Mouse (Mus musculus): ENCODE measurements around the gene Tm4sf20. TPM values are rescaled to one million over a fixed set of nuclear protein-coding genes. Genes with fewer than 3 reads are reported as not detected.

Gene Tm4sf20
- polyA plus RNA-seq, 2 experiments = not detected

GRCm38 (mm10) chr1:82772428-82772827 lies 4.2 kb upstream of the Tm4sf20 start:
- no peak overlapping the region for H3K4me3 ChIP-seq (ENCODE audit: insufficient read depth in 1 of 2, low read depth in 2 of 2, low read length in 2 of 2)
- H3K9ac ChIP-seq (replicated peaks) = no peak overlapping the region
- H3K27ac ChIP-seq = no peak overlapping the region
- no peak overlapping the region for H3K4me2 ChIP-seq (ENCODE audit: low read depth)
- no peak for TF ChIP-seq EP300 (IDR thresholded peaks at IDR 0.05; ENCODE audit: low read depth)
- no peaks in the 10 kb centered on the region for H3K36me3 ChIP-seq (replicated peaks; ENCODE audit: control insufficient read depth, insufficient read depth, low read depth)
- H3K4me1 ChIP-seq (replicated peaks; ENCODE audit: control insufficient read depth in 2 of 2, insufficient read depth in 2 of 2, low read length in 1 of 2) = no peaks in the 10 kb centered on the region
- 68% methylated on average over 4 of the region's 4 CpGs for WGBS (ENCODE audit: insufficient replicate concordance)
- no peaks in the 10 kb centered on the region for H3K9me3 ChIP-seq (ENCODE audit: control insufficient read depth, low read length)
- DNase-seq (ENCODE audit: low read depth in 3 of 3, low spot score in 3 of 3) = no peak
- no peaks in the 10 kb centered on the region for H3K27me3 ChIP-seq (ENCODE audit: control insufficient read depth, insufficient read depth, low read length)
- no peak for ATAC-seq (ENCODE audit: insufficient read depth)

GRCm38 (mm10) chr1:82771022-82771586 lies 2.8 kb upstream of the Tm4sf20 start, which contains the start of gene Gm47791:
Gm47791 (minus strand) TSS chr1:82771243.
- no peak for DNase-seq (ENCODE audit: low read depth in 3 of 3, low spot score in 3 of 3)
- Histone ChIP-seq H3K4me1 (replicated peaks; ENCODE audit: control insufficient read depth in 2 of 2, insufficient read depth in 2 of 2, low read length in 1 of 2) (no peaks in the 10 kb centered on the region), H3K4me2 (ENCODE audit: low read depth) (no peak within 1 kb of the TSS), H3K4me3 (ENCODE audit: insufficient read depth in 1 of 2, low read depth in 2 of 2, low read length in 2 of 2) (no peak within 1 kb of the TSS), H3K27ac (no peak within 1 kb of the TSS), H3K36me3 (replicated peaks; ENCODE audit: control insufficient read depth, insufficient read depth, low read depth) (no peaks in the 10 kb centered on the region), H3K9me3 (ENCODE audit: control insufficient read depth, low read length) (no peaks in the 10 kb centered on the region), H3K27me3 (ENCODE audit: control insufficient read depth, insufficient read depth, low read length) (no peaks in the 10 kb centered on the region), H3K9ac (replicated peaks) (no peak within 1 kb of the TSS)
- no peak for ATAC-seq (ENCODE audit: insufficient read depth)
- TF ChIP-seq EP300 (IDR thresholded peaks at IDR 0.05; ENCODE audit: low read depth) (no peak), CTCF (IDR thresholded peaks at IDR 0.05; ENCODE audit: low read depth) (no peak)
- WGBS (ENCODE audit: insufficient replicate concordance) = 60% methylated on average over 15 of the region's 15 CpGs

- TF ChIP-seq CTCF (IDR thresholded peaks at IDR 0.05; ENCODE audit: low read depth) = no peak
- TF ChIP-seq EP300 (IDR thresholded peaks at IDR 0.05; ENCODE audit: low read depth) = no peak
- H3K27ac ChIP-seq = no peak overlapping the region
- H3K4me2 ChIP-seq (ENCODE audit: low read depth) = no peak overlapping the region
- DNase-seq (ENCODE audit: low read depth in 3 of 3, low spot score in 3 of 3) = no peak
- H3K4me1 ChIP-seq (replicated peaks; ENCODE audit: control insufficient read depth in 2 of 2, insufficient read depth in 2 of 2, low read length in 1 of 2) = no peaks in the 10 kb centered on the region
- H3K27me3 ChIP-seq (ENCODE audit: control insufficient read depth, insufficient read depth, low read length) = no peaks in the 10 kb centered on the region
- H3K4me3 ChIP-seq (ENCODE audit: insufficient read depth in 1 of 2, low read depth in 2 of 2, low read length in 2 of 2) = no peak overlapping the region
- WGBS (ENCODE audit: insufficient replicate concordance) = 67% methylated on average over 4 of the region's 4 CpGs
- H3K36me3 ChIP-seq (replicated peaks; ENCODE audit: control insufficient read depth, insufficient read depth, low read depth) = no peaks in the 10 kb centered on the region
- no peak for ATAC-seq (ENCODE audit: insufficient read depth)
- H3K9me3 ChIP-seq (ENCODE audit: control insufficient read depth, low read length) = no peaks in the 10 kb centered on the region
- H3K9ac ChIP-seq (replicated peaks) = no peak overlapping the region
Observed at GRCm38 (mm10) chr1:82766641-82767040, 1.6 kb downstream of the Tm4sf20 start.

GRCm38 (mm10) chr1:82766227-82766626 lies 2.0 kb downstream of the Tm4sf20 start:
- Histone ChIP-seq H3K9me3 (ENCODE audit: control insufficient read depth, low read length) (no peaks in the 10 kb centered on the region), H3K4me1 (replicated peaks; ENCODE audit: control insufficient read depth in 2 of 2, insufficient read depth in 2 of 2, low read length in 1 of 2) (no peaks in the 10 kb centered on the region), H3K4me3 (ENCODE audit: insufficient read depth in 1 of 2, low read depth in 2 of 2, low read length in 2 of 2) (no peak overlapping the region), H3K27me3 (ENCODE audit: control insufficient read depth, insufficient read depth, low read length) (no peaks in the 10 kb centered on the region), H3K4me2 (ENCODE audit: low read depth) (no peak overlapping the region), H3K36me3 (replicated peaks; ENCODE audit: control insufficient read depth, insufficient read depth, low read depth) (no peaks in the 10 kb centered on the region), H3K27ac (no peak overlapping the region), H3K9ac (replicated peaks) (no peak overlapping the region)
- no peak for ATAC-seq (ENCODE audit: insufficient read depth)
- 33% methylated on average over 1 of the region's 1 CpGs for WGBS (ENCODE audit: insufficient replicate concordance)
- no peak for DNase-seq (ENCODE audit: low read depth in 3 of 3, low spot score in 3 of 3)
- TF ChIP-seq EP300 (IDR thresholded peaks at IDR 0.05; ENCODE audit: low read depth) (no peak), CTCF (IDR thresholded peaks at IDR 0.05; ENCODE audit: low read depth) (no peak)

GRCm38 (mm10) chr1:82762274-82762673 lies 6.0 kb downstream of the Tm4sf20 start:
- TF ChIP-seq EP300 (IDR thresholded peaks at IDR 0.05; ENCODE audit: low read depth) (no peak), CTCF (IDR thresholded peaks at IDR 0.05; ENCODE audit: low read depth) (peak; percentile 57)
- Histone ChIP-seq H3K27me3 (ENCODE audit: control insufficient read depth, insufficient read depth, low read length) (no peaks in the 10 kb centered on the region), H3K27ac (no peak overlapping the region), H3K4me2 (ENCODE audit: low read depth) (no peak overlapping the region), H3K4me1 (replicated peaks; ENCODE audit: control insufficient read depth in 2 of 2, insufficient read depth in 2 of 2, low read length in 1 of 2) (no peaks in the 10 kb centered on the region), H3K4me3 (ENCODE audit: insufficient read depth in 1 of 2, low read depth in 2 of 2, low read length in 2 of 2) (no peak overlapping the region), H3K9me3 (ENCODE audit: control insufficient read depth, low read length) (no peaks in the 10 kb centered on the region), H3K36me3 (replicated peaks; ENCODE audit: control insufficient read depth, insufficient read depth, low read depth) (no peaks in the 10 kb centered on the region; the same call in 1 of the 2 replicates), H3K9ac (replicated peaks) (no peak overlapping the region)
- DNase-seq (ENCODE audit: low read depth in 3 of 3, low spot score in 3 of 3) = no peak
- ATAC-seq (ENCODE audit: insufficient read depth) = no peak
- WGBS (ENCODE audit: insufficient replicate concordance) = 60% methylated on average over 1 of the region's 1 CpGs
